In genomic region chr2:116066057-116066941, GRCm38 (mm10) we compare ENCODE assay signal across 8 mouse cellular contexts. TPM values are rescaled to one million over a fixed set of nuclear protein-coding genes. Genes with fewer than 3 reads are reported as not detected.
DNase-seq lines count a peak whose midpoint lies in the region; ATAC-seq and TF ChIP-seq lines count a peak whose summit lies in the region.

No protein-coding gene starts in this region.

- peak overlapping the region; percentile 98 for H3K27ac ChIP-seq in heart, embryonic 13.5 days (replicated peaks)
- peak overlapping the region; percentile 93 for H3K27ac ChIP-seq in limb, embryonic 10.5 days
- peak overlapping the region; percentile 88 for H3K27ac ChIP-seq in midbrain, embryonic 15.5 days

- no peak for TF ChIP-seq CTCF in lung, adult 2 months (IDR thresholded peaks at IDR 0.05; ENCODE audit: insufficient read depth, low read length)

- TF ChIP-seq POLR2A in lung, adult 2 months (IDR thresholded peaks at IDR 0.05; ENCODE audit: borderline replicate concordance, extremely low read depth, low read depth, low read length), result no peak

- peaks cover 2% of the 10 kb centered on the region for H3K4me1 ChIP-seq in lung, adult 2 months (ENCODE audit: control insufficient read depth, insufficient read depth, low read length)
- H3K4me1 ChIP-seq in heart, embryonic 13.5 days, result peaks cover 16% of the 10 kb centered on the region
- H3K4me1 ChIP-seq in limb, embryonic 10.5 days, result peaks cover 64% of the 10 kb centered on the region
- peaks cover 30% of the 10 kb centered on the region for H3K4me1 ChIP-seq in midbrain, embryonic 15.5 days

- H3K4me2 ChIP-seq in heart, embryonic 13.5 days, result peak overlapping the region; percentile 90
- H3K4me2 ChIP-seq in midbrain, embryonic 15.5 days, result peak overlapping the region; percentile 82

- peak overlapping the region; percentile 100 for H3K9ac ChIP-seq in heart, embryonic 13.5 days
- peak overlapping the region; percentile 59 for H3K9ac ChIP-seq in midbrain, embryonic 15.5 days

- no peak for DNase-seq in lung, adult 2 months
- DNase-seq in lung, postnatal 25 days (ENCODE audit: low spot score), result no peak
- DNase-seq in brain, adult 2 months (ENCODE audit: low read depth, low spot score), result peak; percentile 74
- DNase-seq in limb, embryonic 10.5 days (ENCODE audit: low spot score), result peak; percentile 78
- DNase-seq in layer of hippocampus, postnatal 10 days (ENCODE audit: low spot score in 2 of 2), result no peak
- no peak for DNase-seq in cerebellum, postnatal 4 days (ENCODE audit: low spot score in 2 of 2)

- 1% methylated on average over 36 of the region's 36 CpGs for WGBS in lung, adult 2 months
- 0% methylated on average over 36 of the region's 36 CpGs for WGBS in heart, embryonic 13.5 days
- WGBS in limb, embryonic 10.5 days, result under 1% methylated on average over 36 of the region's 36 CpGs
- 0% methylated on average over 36 of the region's 36 CpGs for WGBS in midbrain, embryonic 15.5 days

- ATAC-seq in heart, embryonic 13.5 days (ENCODE audit: extremely low read depth, insufficient number of reproducible peaks, low FRiP score, low TSS enrichment), result peak; percentile 0; the same call in 1 of the 2 replicates
- ATAC-seq in midbrain, embryonic 15.5 days (replicated peaks), result peak; percentile 48

- no peaks in the 10 kb centered on the region for H3K27me3 ChIP-seq in heart, embryonic 13.5 days (replicated peaks)
- peaks cover 21% of the 10 kb centered on the region for H3K27me3 ChIP-seq in limb, embryonic 10.5 days (ENCODE audit: low read depth, poor library complexity, severe bottlenecking)
- H3K27me3 ChIP-seq in midbrain, embryonic 15.5 days (replicated peaks), result 0 out of 2 replicates have a peak, but pooled peaks cover 9% of the 10 kb centered on the region

- peak overlapping the region; percentile 86 for H3K4me3 ChIP-seq in lung, adult 2 months (replicated peaks; ENCODE audit: extremely low read depth, low read depth, low read length)
- peak overlapping the region; percentile 92 for H3K4me3 ChIP-seq in heart, embryonic 13.5 days
- H3K4me3 ChIP-seq in limb, embryonic 10.5 days, result peak overlapping the region; percentile 77
- H3K4me3 ChIP-seq in midbrain, embryonic 15.5 days, result peak overlapping the region; percentile 51

- H3K9me3 ChIP-seq in heart, embryonic 13.5 days, result no peaks in the 10 kb centered on the region
- H3K9me3 ChIP-seq in limb, embryonic 10.5 days (replicated peaks), result no peaks in the 10 kb centered on the region
- no peaks in the 10 kb centered on the region for H3K9me3 ChIP-seq in midbrain, embryonic 15.5 days

- H3K36me3 ChIP-seq in heart, embryonic 13.5 days, result 0 out of 2 replicates have a peak, but pooled peaks cover 1% of the 10 kb centered on the region
- no peaks in the 10 kb centered on the region for H3K36me3 ChIP-seq in limb, embryonic 10.5 days
- no peaks in the 10 kb centered on the region for H3K36me3 ChIP-seq in midbrain, embryonic 15.5 days (replicated peaks)

RNA-seq across cellular contexts. Expression of gene Meis2, which starts 0.7 kb away (rescaled TPM):
- polyA plus RNA-seq in lung, adult 2 months (2012; rRNA removed), result 15.6 and 22.6 TPM in 2 replicates
- polyA plus RNA-seq in heart, embryonic 13.5 days (2015; fragmentation: Nextera tagmentation; extraction: Ambion mirVana), result 30.1 and 32.0 TPM in 2 replicates
- 63.2 and 65.7 TPM in 2 replicates for polyA plus RNA-seq in limb, embryonic 10.5 days (2016; fragmentation: Nextera tagmentation; extraction: Ambion mirVana)
- 74.1 and 86.9 TPM in 2 replicates for polyA plus RNA-seq in midbrain, embryonic 15.5 days (2015; fragmentation: Nextera tagmentation; extraction: Ambion mirVana)
- 10 to 100 TPM; 49.6 to 50.6 TPM for total RNA-seq in layer of hippocampus, postnatal 10 days (2021)

Comparison
In these comparisons a context has a peak if more than half of its experiments do, and no peak if none do; other contexts are left out.
1. DNase-seq: peak in brain, adult 2 months (single experiment) and limb, embryonic 10.5 days (single experiment); none in lung, adult 2 months (single experiment), lung, postnatal 25 days (single experiment), layer of hippocampus, postnatal 10 days (0 of 2) and cerebellum, postnatal 4 days (0 of 2).
2. Peak in every context shown above with its lines, with median percentiles within 50 percentile points of each other: H3K4me3 ChIP-seq and H3K27ac ChIP-seq.